Mouse (Mus musculus) right cerebral cortex, postnatal 10 days (tissue): Measurements from ENCODE around the gene Hes6.

Source experiments
- DNase-seq, 2 experiments: peaks; one replicate each; pipeline ENCODE4 v3.0.0; 2021; ENCODE audit warnings: low spot score in 2 of 2

Gene Hes6

GRCm38 (mm10) chr1:91413898-91414594 lies at the start of gene Hes6:
Hes6 (minus strand) TSS chr1:91414038.
- peak; percentile 85 to 88 for DNase-seq

- no peak for DNase-seq
Observed at GRCm38 (mm10) chr1:91463336-91463995, 49.6 kb upstream of the Hes6 start.

GRCm38 (mm10) chr1:91460564-91460963 lies 46.7 kb upstream of the Hes6 start:
- peak in 1 of 2 experiments; percentile 22 for DNase-seq

GRCm38 (mm10) chr1:91460069-91460468 lies 46.2 kb upstream of the Hes6 start:
- peak in 1 of 2 experiments; percentile 26 for DNase-seq

- peak; percentile 99 to 100 for DNase-seq
Observed at GRCm38 (mm10) chr1:91459059-91459809, 45.4 kb upstream of the Hes6 start, which contains the start of gene Per2. Per2 (minus strand) TSS chr1:91459324.

- DNase-seq, result peak; percentile 61 to 87
Observed at GRCm38 (mm10) chr1:91458223-91458861, 44.5 kb upstream of the Hes6 start.

- DNase-seq, result peak; percentile 57 to 77
Observed at GRCm38 (mm10) chr1:91457698-91458097, 43.9 kb upstream of the Hes6 start.

GRCm38 (mm10) chr1:91457116-91457515 lies 43.3 kb upstream of the Hes6 start:
- DNase-seq, result no peak

- peak; percentile 56 to 69 for DNase-seq
Observed at GRCm38 (mm10) chr1:91456301-91456801, 42.5 kb upstream of the Hes6 start.

GRCm38 (mm10) chr1:91455661-91456161 lies 41.9 kb upstream of the Hes6 start:
- DNase-seq, result peak in 1 of 2 experiments; percentile 47

GRCm38 (mm10) chr1:91454927-91455326 lies 41.1 kb upstream of the Hes6 start:
- DNase-seq, result no peak

- no peak for DNase-seq
Observed at GRCm38 (mm10) chr1:91454366-91454765, 40.5 kb upstream of the Hes6 start.

GRCm38 (mm10) chr1:91453932-91454331 lies 40.1 kb upstream of the Hes6 start:
- DNase-seq, result no peak

GRCm38 (mm10) chr1:91451547-91452084 lies 37.8 kb upstream of the Hes6 start:
- DNase-seq, result no peak

- no peak for DNase-seq
Observed at GRCm38 (mm10) chr1:91450851-91451250, 37.0 kb upstream of the Hes6 start.

- no peak for DNase-seq
Observed at GRCm38 (mm10) chr1:91448688-91449087, 34.9 kb upstream of the Hes6 start.

GRCm38 (mm10) chr1:91446511-91446910 lies 32.7 kb upstream of the Hes6 start:
- no peak for DNase-seq

GRCm38 (mm10) chr1:91446060-91446459 lies 32.2 kb upstream of the Hes6 start:
- no peak for DNase-seq

GRCm38 (mm10) chr1:91444841-91445830 lies 31.3 kb upstream of the Hes6 start:
- DNase-seq, result no peak
